Mouse (Mus musculus): ENCODE measurements around the gene Epb42. TPM values are rescaled to one million over a fixed set of nuclear protein-coding genes. Genes with fewer than 3 reads are reported as not detected.

The Epb42 gene
- under 1 TPM; 0.08 to 0.16 TPM for polyA plus RNA-seq (2017; shearing (Covaris generic))

DNA sequence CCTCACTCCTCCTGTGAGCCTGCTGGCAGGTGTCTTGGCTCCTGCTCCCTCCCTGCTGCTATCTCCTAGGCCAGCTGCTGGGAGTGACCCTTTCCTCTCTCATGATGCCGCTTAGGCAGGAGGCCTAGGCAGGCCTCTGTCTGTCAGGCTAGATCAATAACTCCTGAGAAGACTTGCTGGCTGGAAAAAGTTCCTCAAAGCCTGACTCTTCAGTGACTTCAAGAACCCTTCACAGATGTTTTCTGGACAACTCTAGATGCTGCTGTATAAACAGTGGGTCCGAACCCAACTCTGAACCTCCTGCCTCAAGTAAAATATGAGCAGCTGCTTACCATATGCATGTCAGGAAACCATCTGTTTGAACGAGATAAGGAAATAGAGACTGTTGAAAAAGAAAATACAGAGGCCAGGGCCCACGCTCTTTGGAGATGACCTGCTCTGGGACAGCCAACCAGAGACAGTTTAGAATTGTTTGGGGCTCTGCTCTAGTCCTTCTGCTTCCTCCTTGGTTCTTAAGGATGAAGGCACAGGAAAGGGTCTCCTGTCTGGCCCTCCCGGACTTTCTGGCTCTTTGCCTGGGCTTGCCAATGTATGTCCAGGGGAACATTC lies at the start of gene Epb42:
Gene Epb42 (minus strand): TSS at position 340 of the 609 bp plus-strand sequence.

DNA sequence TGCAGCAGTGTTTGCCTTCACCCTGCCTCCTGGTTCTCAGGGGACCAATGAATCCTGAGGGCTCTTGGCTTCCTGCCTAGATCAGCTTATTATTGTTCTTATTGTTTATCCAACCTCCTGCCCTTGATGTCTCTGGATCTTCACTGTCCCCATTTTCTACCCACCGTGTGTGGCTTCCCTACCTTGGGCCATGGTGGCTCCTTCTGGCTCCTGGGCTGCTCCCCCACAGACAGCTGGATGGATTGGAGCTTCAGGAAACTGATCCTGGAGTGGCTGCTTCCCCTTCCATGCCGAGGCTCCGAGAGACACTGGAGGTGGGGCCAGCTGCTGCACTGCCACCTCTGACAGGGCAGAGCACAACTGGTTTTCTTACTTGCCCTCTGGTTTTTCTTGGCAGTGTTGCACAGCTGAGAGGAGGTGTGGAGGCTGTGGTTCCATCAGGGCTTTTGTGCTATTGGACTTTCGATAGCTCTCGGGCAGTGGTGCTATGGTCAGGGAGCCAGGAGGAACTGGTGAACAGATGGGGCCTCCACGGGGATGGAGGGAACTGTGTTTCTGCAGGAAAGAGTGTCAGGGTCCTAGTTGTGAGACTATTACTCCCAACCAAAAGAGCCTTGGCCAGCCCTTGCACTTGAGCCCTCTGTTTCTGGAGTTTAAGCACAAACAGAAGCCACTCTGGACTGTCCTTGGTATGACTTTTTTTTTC lies 48.8 kb upstream of the Epb42 start, which contains the start of gene Tgm5:
Gene Tgm5 (minus strand): TSS at position 362 of the 706 bp plus-strand sequence.

DNA sequence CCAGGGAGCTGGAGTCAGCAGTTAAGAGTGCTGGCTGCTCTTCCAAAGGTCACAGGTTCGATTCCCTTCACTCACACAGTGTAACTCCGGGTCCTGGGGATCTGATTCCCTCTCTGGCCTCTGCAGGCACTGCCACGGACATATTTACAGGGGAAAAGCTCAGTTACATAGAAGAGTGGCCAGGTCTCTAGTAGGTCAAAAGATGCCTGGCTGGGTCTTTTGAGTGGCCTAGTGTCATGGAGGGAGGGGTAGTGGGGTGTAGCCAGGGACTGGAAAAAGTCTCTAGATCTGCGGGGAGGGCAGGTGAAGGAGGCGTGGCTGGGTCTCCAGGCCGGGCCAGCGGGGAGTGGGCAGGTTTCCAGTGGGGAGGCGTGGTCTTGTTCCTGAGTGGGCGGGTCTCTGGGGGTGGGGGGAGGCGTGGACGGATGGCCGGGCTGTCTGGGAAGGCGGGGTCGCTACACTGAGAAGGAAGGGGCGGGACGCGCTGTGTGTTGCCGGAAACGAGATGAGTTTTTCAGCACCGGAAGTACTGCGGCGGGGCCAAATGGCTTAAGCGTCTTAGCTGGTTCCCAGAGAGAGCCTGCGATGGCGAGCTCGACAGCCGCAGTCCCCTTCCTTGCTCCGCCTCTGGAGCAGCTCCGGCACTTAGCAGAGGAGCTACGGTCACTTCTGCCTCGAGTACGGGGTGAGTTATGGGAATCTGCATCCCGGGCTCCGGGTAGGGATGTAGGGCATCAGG lies 28.8 kb downstream of the Epb42 start, which contains the start of gene Ccndbp1:
Gene Ccndbp1 (plus strand): TSS at position 479 of the 739 bp plus-strand sequence.

DNA sequence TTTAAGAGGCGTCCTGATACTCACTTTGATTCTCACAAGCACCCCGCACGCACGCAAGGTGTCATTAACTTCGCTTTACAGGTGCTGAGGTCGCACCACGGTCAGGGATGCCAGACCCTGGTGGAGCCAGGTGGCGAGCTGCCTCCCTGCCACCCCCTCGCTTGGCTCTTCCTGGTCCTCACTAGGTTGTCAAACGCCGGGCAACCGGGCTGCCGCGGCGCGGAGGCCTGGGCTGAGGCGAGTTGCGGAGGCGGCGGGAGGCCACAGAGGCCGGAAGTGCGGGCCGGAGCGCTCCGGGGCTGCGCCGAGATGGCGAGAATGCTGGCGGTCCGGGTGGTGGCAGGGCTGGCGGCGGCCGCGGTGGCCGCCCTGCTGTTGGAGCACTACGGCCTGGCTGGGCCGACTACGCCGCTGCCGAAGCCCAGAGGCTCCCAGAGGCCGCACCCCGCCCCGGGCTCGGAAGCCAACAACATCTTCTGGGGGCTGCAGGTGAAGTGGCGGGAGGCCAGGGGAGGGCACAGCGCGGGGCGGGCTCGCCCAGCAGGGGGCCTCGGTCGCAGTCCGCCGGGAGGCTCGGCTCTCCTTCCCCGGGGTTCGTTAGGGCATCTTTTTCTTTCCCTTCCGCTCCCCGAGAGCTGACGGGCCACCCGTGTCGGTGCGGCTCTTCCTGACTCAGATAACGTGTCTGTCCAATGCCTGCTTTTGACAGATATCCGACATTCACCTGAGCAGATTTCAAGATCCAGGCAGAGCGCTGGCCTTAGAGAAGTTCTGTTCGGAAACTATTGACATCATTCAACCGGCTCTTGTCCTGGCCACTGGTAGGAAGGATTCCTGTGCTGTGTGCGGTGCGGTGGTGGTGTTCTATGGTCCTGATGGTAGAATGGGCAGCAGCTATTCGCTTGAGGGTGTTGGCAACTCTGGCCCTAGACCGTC lies 59.6 kb downstream of the Epb42 start, which contains the start of gene Tmem62:
Gene Tmem62 (plus strand): TSS at position 28 of the 936 bp plus-strand sequence.

DNA sequence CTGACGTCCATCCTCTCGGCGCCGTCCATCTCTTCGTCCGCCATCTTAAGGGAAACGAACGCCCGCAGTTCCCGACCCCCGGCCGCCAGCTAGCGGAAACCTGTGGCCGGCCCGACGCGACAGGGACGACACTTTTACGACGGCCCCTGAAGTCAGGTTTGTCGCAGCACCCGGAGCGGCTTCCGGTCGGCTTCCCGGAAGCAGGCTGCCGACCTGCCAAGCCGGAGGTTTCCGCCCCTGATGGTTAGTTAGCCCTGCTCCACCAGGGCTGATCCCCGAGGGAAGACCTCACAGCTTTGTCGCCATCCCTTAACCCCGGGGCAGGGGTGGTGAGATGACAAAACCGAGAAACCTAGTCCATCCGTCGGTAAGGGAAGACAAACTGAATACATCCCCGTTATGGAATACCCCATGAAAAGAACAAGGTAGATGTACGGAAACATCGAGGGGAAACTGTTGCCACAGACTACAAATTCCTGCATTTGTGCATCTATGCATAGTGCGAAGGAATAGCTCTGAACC lies 66.3 kb downstream of the Epb42 start, which contains the start of gene Ubr1:
Gene Ubr1 (minus strand): TSS at position 157 of the 522 bp plus-strand sequence.

Other genes starting within 250 kb of the Epb42 start
- gene Cdan1, start 186.9 kb downstream of the Epb42 start, polyA plus RNA-seq (2017; shearing (Covaris generic)): 10 to 100 TPM; 37.0 to 48.6 TPM
- gene Ttbk2, start 186.5 kb downstream of the Epb42 start, polyA plus RNA-seq (2017; shearing (Covaris generic)): 1 to 10 TPM; 1.9 to 3.1 TPM
- gene Ubr1, start 66.4 kb downstream of the Epb42 start, polyA plus RNA-seq (2017; shearing (Covaris generic)): 10 to 100 TPM; 51.6 to 63.6 TPM
- 10 to 100 TPM; 28.1 to 38.0 TPM for gene Tmem62, start 60.1 kb downstream of the Epb42 start, polyA plus RNA-seq (2017; shearing (Covaris generic))
- gene Ccndbp1, start 28.7 kb downstream of the Epb42 start, polyA plus RNA-seq (2017; shearing (Covaris generic)): 100 to 1,000 TPM; 137 to 151 TPM
- gene Tgm5, start 48.8 kb upstream of the Epb42 start, polyA plus RNA-seq (2017; shearing (Covaris generic)): under 1 TPM; 0.25 to 0.49 TPM
- gene Tgm7, start 72.7 kb upstream of the Epb42 start, polyA plus RNA-seq (2017; shearing (Covaris generic)): under 1 TPM; 0.10 to 0.26 TPM
- gene Adal, start 103.4 kb upstream of the Epb42 start, polyA plus RNA-seq (2017; shearing (Covaris generic)): 10 to 100 TPM; 15.9 to 18.3 TPM
- 10 to 100 TPM; 18.4 to 29.0 TPM for gene Lcmt2, start 103.6 kb upstream of the Epb42 start, polyA plus RNA-seq (2017; shearing (Covaris generic))
- gene Tubgcp4, start 133.6 kb upstream of the Epb42 start, polyA plus RNA-seq (2017; shearing (Covaris generic)): 10 to 100 TPM; 76.3 to 77.3 TPM
- gene Zscan29, start 134.1 kb upstream of the Epb42 start, polyA plus RNA-seq (2017; shearing (Covaris generic)): 10 to 100 TPM; 36.3 to 41.3 TPM
- 10 to 100 TPM; 52.9 to 53.3 TPM for gene Trp53bp1, start 234.3 kb upstream of the Epb42 start, polyA plus RNA-seq (2017; shearing (Covaris generic))